Mouse (Mus musculus): Measurements from ENCODE around the gene Wfdc21.

GRCm38 (mm10) chr11:83742731-83743355 lies 3.9 kb upstream of the Wfdc21 start:
- TF ChIP-seq USF1 (IDR thresholded peaks at IDR 0.05; ENCODE audit: low read depth), result no peak
- TF ChIP-seq POLR2A (IDR thresholded peaks at IDR 0.05; ENCODE audit: insufficient read length, low read depth), result no peak
- no peak for TF ChIP-seq POLR2AphosphoS2 (IDR thresholded peaks at IDR 0.05; ENCODE audit: insufficient read length, low read depth)
- TF ChIP-seq MAX (IDR thresholded peaks at IDR 0.05; ENCODE audit: low read depth), result no peak
